Mouse (Mus musculus) cerebellum, adult 2 months (tissue): ENCODE results near the gene Gm10271.

Experiments used
- CTCF ChIP-seq: fragments of 200-500 bp; IDR thresholded peaks from 2 replicates; pipeline ENCODE4 v1.5.1; 2011; ENCODE audit warnings: low read depth, mild to moderate bottlenecking, control low read depth, low read length, moderate library complexity, borderline replicate concordance; ENCODE audit not compliant: insufficient read depth
- POLR2A ChIP-seq: fragments of 200-500 bp; IDR thresholded peaks from 2 replicates; pipeline ENCODE4 v1.6.1; 2011; ENCODE audit warnings: low read length, control low read depth, borderline replicate concordance; ENCODE audit not compliant: insufficient read depth

DNA sequence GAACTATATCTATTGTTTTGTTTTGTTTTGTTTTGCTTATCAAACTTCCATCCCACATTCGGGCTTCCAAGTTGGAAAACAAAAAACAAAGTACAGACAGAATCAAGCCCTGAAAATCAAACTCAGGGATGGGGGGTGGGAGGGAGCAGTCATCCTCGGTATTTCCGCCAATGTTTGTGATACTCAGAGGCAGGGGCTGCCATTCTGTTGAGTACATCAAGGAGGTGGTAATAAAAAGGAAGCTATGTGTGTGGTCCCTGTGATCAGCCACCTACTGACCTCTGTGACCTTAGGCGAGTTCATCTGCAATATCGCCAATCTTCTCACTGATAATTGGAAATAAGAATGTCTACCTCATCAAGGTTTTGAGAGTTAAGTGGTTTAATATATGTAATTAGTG, 21.5 kb downstream of the Gm10271 start:
- TF ChIP-seq POLR2A (no peak), CTCF (no peak)
